Mouse (Mus musculus): ENCODE results near the gene Fars2.

Fars2 gene

GRCm38 (mm10) chr13:36732891-36733490, 615.8 kb downstream of the Fars2 start:
- DNase-seq (ENCODE audit: low spot score in 2 of 2): no peak

- DNase-seq (ENCODE audit: low spot score in 2 of 2): no peak
Observed at GRCm38 (mm10) chr13:36733566-36733965, 616.4 kb downstream of the Fars2 start.

DNA sequence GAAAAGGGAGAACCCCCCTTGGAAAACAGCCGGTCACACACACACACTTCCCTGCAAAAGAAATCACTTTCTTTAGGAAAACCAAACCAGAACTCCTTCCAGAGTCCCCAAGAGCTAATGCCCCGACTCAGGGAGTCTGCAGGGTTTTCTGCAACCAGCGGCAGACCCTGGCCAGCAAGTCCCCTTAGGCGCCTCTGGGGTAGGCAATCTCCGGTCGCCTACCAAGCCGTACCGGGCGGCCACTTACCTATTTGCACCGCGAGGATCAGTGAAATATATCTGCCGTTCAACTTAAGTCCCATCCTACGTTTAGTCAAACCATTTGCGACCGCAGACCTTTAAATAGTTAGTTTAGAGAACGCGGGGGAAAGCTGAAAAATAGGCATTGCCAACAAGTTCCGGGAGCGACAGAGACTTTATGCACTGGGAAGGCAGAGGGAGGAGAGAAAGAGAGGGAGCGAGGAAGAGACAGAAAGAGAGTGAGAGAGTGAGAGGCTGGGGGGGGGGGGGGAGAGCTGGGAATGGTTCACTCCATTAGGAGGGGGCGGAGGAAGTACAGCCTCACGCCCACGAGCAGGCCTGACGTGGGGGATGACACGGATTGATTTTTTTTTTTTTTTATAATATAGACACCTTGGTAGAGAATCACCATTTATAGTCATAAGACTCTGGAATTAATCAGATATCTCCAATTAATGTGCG, 616.9 kb downstream of the Fars2 start:
- DNase-seq (ENCODE audit: low spot score in 2 of 2): no peak

DNA sequence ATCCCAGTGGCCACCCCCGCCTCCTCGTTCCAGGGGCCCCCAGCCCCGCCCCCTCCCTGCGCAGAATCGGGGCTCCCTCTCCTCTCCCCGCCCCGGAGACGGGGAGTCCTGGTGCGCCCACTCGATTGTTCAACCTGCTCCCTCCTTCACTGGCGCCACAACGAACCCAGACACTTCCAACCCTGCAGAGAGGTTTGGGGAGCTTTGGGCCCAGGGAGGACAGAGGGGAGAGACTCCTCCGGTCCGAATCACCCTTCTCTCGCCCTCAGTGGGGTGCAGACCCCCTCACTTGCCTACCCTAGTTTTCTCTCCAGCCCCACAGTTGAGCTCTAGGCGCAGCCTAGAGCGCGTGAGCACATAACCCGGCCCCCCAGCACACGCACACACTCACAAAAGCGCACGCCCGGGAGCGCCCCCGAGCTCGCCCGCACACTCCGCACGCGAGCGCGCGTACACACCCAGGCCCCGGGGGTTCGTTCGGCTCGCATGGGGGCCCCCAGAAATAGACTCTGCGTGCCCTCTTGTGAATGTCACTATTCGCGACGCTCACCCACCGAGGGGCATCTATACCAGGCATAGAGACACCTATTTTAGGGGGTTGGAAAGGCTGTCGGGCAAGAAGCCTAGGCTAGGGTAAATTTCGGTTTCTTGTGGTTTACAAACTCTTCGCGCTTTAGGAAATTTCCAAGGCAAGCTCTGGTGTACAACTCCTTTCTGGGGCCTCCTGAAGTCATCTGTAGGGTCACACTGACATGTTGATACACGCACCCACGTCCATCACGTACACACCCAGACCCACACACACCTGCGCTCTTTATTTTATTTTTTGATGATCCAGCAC, 617.7 kb downstream of the Fars2 start, which contains the start of gene Nrn1:
Gene Nrn1 (minus strand): TSS at position 401 of the 841 bp plus-strand sequence.
- DNase-seq (ENCODE audit: low spot score in 2 of 2): no peak

DNA sequence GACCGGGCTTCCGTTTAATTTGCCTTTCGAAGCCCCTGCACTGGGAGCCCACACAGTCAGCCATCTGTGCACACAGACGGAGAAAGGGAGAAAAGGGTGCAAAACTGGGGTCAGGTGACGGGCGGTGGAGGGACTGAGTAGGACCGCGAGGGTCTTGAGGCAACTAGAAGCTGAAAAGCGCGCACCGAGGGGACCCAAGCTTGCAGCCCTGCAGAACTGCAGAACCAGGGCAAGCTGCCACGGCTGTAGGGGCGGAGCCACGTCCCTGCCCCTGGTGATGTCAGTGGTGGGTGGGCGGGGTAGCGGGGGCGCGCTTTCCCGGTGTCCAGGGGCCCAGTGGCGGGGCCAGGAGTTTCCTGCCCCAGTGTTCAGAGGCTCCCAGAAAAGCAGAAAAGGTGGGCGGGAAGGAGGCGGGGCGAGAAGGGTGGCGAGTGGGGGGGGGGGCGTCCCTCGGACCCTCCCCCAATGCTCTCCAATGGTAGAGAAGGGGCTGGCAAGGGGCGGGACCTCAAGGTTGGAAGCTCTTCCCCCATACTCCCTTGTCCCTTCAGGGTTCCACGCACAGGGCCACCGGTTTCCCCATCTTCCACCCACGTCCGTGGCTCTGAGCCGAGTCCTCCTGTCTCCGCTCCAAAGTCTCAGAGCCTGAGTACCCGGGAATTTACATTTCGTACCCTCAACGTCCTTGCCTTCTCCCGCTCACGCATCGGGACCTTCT, 618.8 kb downstream of the Fars2 start:
- DNase-seq (ENCODE audit: low spot score in 2 of 2): no peak

DNA sequence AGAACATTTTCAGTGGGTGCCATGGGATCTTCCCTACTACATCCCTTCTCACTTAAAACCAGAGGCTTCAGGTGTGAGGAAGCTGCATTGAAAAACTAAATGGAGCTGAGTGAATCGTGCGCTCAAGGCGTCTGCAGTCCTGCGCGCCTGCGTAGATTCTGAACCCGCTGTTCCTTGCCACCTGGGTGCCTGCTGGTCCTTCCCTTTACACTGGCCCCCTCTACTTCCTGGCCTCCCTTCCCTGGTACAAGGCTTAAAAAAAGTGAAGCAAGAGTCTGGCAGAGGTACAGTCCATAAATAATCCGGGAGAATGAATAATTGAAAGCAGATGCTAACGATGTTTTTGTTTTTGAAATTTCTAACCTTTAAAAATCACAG, 619.4 kb downstream of the Fars2 start:
- no peak for DNase-seq (ENCODE audit: low spot score in 2 of 2)

GRCm38 (mm10) chr13:36750056-36750455, 632.8 kb downstream of the Fars2 start:
- no peak for DNase-seq (ENCODE audit: low spot score in 2 of 2)

DNA sequence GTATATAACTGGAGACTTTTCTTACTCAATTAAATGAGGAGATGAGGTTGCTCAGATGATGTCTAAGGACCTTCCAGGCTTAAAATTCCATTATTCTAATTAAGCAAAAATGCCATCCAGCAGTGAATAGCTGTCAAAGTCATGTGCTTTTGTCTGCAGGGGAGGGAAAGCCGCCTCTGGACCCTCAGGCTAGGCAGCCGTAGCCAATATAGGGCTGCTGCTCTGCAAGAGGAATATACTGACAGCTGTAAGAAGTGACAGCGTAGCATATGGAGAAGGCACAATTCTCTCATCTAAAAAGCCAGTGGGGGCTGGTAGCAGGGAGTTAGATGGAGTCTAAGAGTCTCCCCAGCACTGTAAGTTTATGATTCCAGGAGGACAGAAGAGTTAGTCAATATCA, 634.6 kb downstream of the Fars2 start:
- DNase-seq (ENCODE audit: low spot score in 2 of 2): no peak

DNA sequence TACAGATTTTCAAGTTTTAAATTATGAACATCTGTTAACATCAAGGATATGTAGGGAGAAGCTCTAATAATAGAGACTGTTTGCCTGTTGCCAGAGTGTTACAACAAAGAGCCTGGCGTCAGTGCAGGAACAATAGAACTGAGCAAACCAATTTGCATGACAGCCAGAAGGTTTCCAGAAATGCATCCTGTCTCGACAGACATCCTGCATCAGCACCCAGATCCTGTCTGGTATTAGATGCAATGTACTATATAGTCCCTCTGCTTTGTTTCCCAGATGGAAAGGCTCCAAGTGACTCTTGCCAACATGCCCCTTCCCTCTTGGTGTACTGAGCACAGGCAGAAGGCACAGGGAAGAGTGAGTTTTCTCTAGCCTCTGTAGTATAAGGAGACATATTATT, 649.6 kb downstream of the Fars2 start:
- DNase-seq (ENCODE audit: low spot score in 2 of 2): no peak

Measured in spleen, postnatal 36 days (tissue).